Mouse (Mus musculus): ENCODE results near the gene Cacna1e. TPM values are rescaled to one million over a fixed set of nuclear protein-coding genes. Genes with fewer than 3 reads are reported as not detected.

Gene Cacna1e
- total and polyA plus RNA-seq, 3 experiments: not detected

- no peaks in the 10 kb centered on the region for H3K36me3 ChIP-seq (ENCODE audit: control insufficient read depth in 1 of 2, insufficient read depth in 2 of 2, low read length in 2 of 2)
- H3K4me3 ChIP-seq (ENCODE audit: control insufficient read depth in 1 of 2, insufficient read depth in 1 of 2, low read depth in 2 of 2, low read length in 2 of 2): no peak overlapping the region
- TF ChIP-seq SMC3 (IDR thresholded peaks at IDR 0.05; ENCODE audit: low read depth, low read length) (no peak), RAD21 (IDR thresholded peaks at IDR 0.05; ENCODE audit: low read depth, low read length) (no peak), CHD2 (IDR thresholded peaks at IDR 0.05; ENCODE audit: low read length) (no peak), JUND (IDR thresholded peaks at IDR 0.05; ENCODE audit: low read depth, low read length) (no peak), TAL1 (IDR thresholded peaks at IDR 0.05; ENCODE audit: low read length) (no peak), TCF12 (IDR thresholded peaks at IDR 0.05; ENCODE audit: low read depth, low read length) (no peak)
- no peak for DNase-seq (ENCODE audit: low read depth, low spot score)
- no peak overlapping the region for H3K9ac ChIP-seq (ENCODE audit: control insufficient read depth, low read depth, low read length, poor library complexity, severe bottlenecking)
- H3K79me2 ChIP-seq (ENCODE audit: control insufficient read depth, insufficient read depth, low read length, poor library complexity): no peaks in the 10 kb centered on the region
- no peaks in the 10 kb centered on the region for H3K4me1 ChIP-seq (ENCODE audit: control insufficient read depth in 1 of 2, insufficient read depth in 2 of 2, low read length in 2 of 2)
- no peaks in the 10 kb centered on the region for H3K9me3 ChIP-seq (replicated peaks; ENCODE audit: insufficient read depth, low read length)
- H3K27me3 ChIP-seq (ENCODE audit: control insufficient read depth in 1 of 2, insufficient read depth in 2 of 2, low read length in 2 of 2): no peaks in the 10 kb centered on the region
- H3K27ac ChIP-seq (ENCODE audit: control insufficient read depth, low read depth, low read length): no peak overlapping the region
Measured at GRCm38 (mm10) chr1:154566026-154566425, 318.3 kb downstream of the Cacna1e start.

DNA sequence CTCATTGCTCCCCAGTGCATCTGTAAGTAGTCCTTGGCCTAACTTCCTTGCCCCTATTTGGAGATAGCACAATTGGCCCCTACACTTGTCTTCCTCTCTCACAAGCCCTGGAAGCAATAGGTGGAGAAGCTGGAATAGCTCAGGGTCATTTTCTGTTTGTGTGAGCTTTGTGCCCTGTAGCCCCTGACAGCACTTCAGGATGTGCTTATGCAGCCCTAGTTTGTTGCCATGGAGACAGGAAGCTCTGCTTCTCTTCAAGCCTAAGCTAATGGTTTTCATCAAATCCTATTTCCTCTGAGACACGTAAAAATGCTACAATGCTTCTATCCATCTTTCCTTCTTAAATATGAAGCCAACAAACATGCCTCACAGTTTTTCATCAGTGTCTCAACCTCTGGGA is 328.5 kb downstream of the Cacna1e start:
- H3K9me3 ChIP-seq (replicated peaks; ENCODE audit: insufficient read depth, low read length): no peaks in the 10 kb centered on the region
- DNase-seq (ENCODE audit: low read depth, low spot score): no peak
- no peak overlapping the region for H3K9ac ChIP-seq (ENCODE audit: control insufficient read depth, low read depth, low read length, poor library complexity, severe bottlenecking)
- no peaks in the 10 kb centered on the region for H3K4me1 ChIP-seq (ENCODE audit: control insufficient read depth in 1 of 2, insufficient read depth in 2 of 2, low read length in 2 of 2)
- no peak overlapping the region for H3K27ac ChIP-seq (ENCODE audit: control insufficient read depth, low read depth, low read length)
- no peaks in the 10 kb centered on the region for H3K27me3 ChIP-seq (ENCODE audit: control insufficient read depth in 1 of 2, insufficient read depth in 2 of 2, low read length in 2 of 2)
- no peaks in the 10 kb centered on the region for H3K36me3 ChIP-seq (ENCODE audit: control insufficient read depth in 1 of 2, insufficient read depth in 2 of 2, low read length in 2 of 2)
- no peaks in the 10 kb centered on the region for H3K79me2 ChIP-seq (ENCODE audit: control insufficient read depth, insufficient read depth, low read length, poor library complexity)
- no peak for TF ChIP-seq HCFC1 (IDR thresholded peaks at IDR 0.05; ENCODE audit: low read depth, low read length)
- TF ChIP-seq ZC3H11A (IDR thresholded peaks at IDR 0.05; ENCODE audit: low read depth, low read length): no peak
- TF ChIP-seq SMC3 (IDR thresholded peaks at IDR 0.05; ENCODE audit: low read depth, low read length): no peak
- H3K4me3 ChIP-seq (ENCODE audit: control insufficient read depth in 1 of 2, insufficient read depth in 1 of 2, low read depth in 2 of 2, low read length in 2 of 2): no peak overlapping the region

GRCm38 (mm10) chr1:154553132-154553531 is 331.2 kb downstream of the Cacna1e start:
- Histone ChIP-seq H3K9ac (ENCODE audit: control insufficient read depth, low read depth, low read length, poor library complexity, severe bottlenecking) (no peak overlapping the region), H3K4me3 (ENCODE audit: control insufficient read depth in 1 of 2, insufficient read depth in 1 of 2, low read depth in 2 of 2, low read length in 2 of 2) (no peak overlapping the region), H3K27ac (ENCODE audit: control insufficient read depth, low read depth, low read length) (no peak overlapping the region), H3K79me2 (ENCODE audit: control insufficient read depth, insufficient read depth, low read length, poor library complexity) (no peaks in the 10 kb centered on the region), H3K4me1 (ENCODE audit: control insufficient read depth in 1 of 2, insufficient read depth in 2 of 2, low read length in 2 of 2) (no peaks in the 10 kb centered on the region), H3K27me3 (ENCODE audit: control insufficient read depth in 1 of 2, insufficient read depth in 2 of 2, low read length in 2 of 2) (no peaks in the 10 kb centered on the region), H3K9me3 (replicated peaks; ENCODE audit: insufficient read depth, low read length) (no peaks in the 10 kb centered on the region), H3K36me3 (ENCODE audit: control insufficient read depth in 1 of 2, insufficient read depth in 2 of 2, low read length in 2 of 2) (no peaks in the 10 kb centered on the region)
- no peak for DNase-seq (ENCODE audit: low read depth, low spot score)
- TF ChIP-seq NELFE (IDR thresholded peaks at IDR 0.05; ENCODE audit: low read depth, low read length) (no peak), ZMIZ1 (IDR thresholded peaks at IDR 0.05; ENCODE audit: low read depth, low read length) (no peak), MXI1 (IDR thresholded peaks at IDR 0.05; ENCODE audit: low read depth, low read length) (no peak), POLR2AphosphoS5 (IDR thresholded peaks at IDR 0.05; ENCODE audit: borderline replicate concordance, low read depth, low read length) (no peak), UBTF (IDR thresholded peaks at IDR 0.05; ENCODE audit: borderline replicate concordance, insufficient read depth, low read depth, low read length) (no peak), CHD2 (IDR thresholded peaks at IDR 0.05; ENCODE audit: low read length) (no peak), RAD21 (IDR thresholded peaks at IDR 0.05; ENCODE audit: low read depth, low read length) (no peak), USF2 (IDR thresholded peaks at IDR 0.05; ENCODE audit: borderline replicate concordance in 1 of 2, insufficient read depth in 1 of 2, low read depth in 1 of 2, low read length in 2 of 2) (no peak), MAX (IDR thresholded peaks at IDR 0.05; ENCODE audit: low read length) (no peak), CHD1 (IDR thresholded peaks at IDR 0.05; ENCODE audit: low read depth, low read length) (no peak), MAZ (IDR thresholded peaks at IDR 0.05; ENCODE audit: low read depth, low read length) (no peak), MEF2A (IDR thresholded peaks at IDR 0.05; ENCODE audit: extremely low read depth, insufficient replicate concordance, low read depth, low read length, poor library complexity, severe bottlenecking) (no peak), POLR2AphosphoS2 (IDR thresholded peaks at IDR 0.05; ENCODE audit: low read length) (no peak), ZNF384 (IDR thresholded peaks at IDR 0.05; ENCODE audit: low read depth, low read length) (no peak), GABPA (IDR thresholded peaks at IDR 0.05; ENCODE audit: low read depth, low read length) (no peak), EP300 (IDR thresholded peaks at IDR 0.05; ENCODE audit: low read depth in 1 of 2, low read length in 2 of 2) (no peak), SMC3 (IDR thresholded peaks at IDR 0.05; ENCODE audit: low read depth, low read length) (no peak)
